Comparison of ENCODE assay signal across 8 mouse cellular contexts in genomic region chr1:73362122-73362521, GRCm38 (mm10).
DNase-seq lines count a peak whose midpoint lies in the region; ATAC-seq and TF ChIP-seq lines count a peak whose summit lies in the region.

No protein-coding gene starts in this region.

- H3K36me3 ChIP-seq in C2C12 (ENCODE audit: control insufficient read depth, insufficient read depth) = no peaks in the 10 kb centered on the region
- no peaks in the 10 kb centered on the region for H3K36me3 ChIP-seq in heart, embryonic 10.5 days
- H3K36me3 ChIP-seq in stomach, embryonic 15.5 days = no peaks in the 10 kb centered on the region
- no peaks in the 10 kb centered on the region for H3K36me3 ChIP-seq in liver, embryonic 11.5 days (ENCODE audit: control insufficient read depth, insufficient read depth, low read length)

- no peak overlapping the region for H3K4me2 ChIP-seq in stomach, embryonic 15.5 days
- H3K4me2 ChIP-seq in liver, embryonic 11.5 days = no peak overlapping the region

- H3K79me2 ChIP-seq in C2C12 (ENCODE audit: control insufficient read depth, insufficient read depth) = no peaks in the 10 kb centered on the region

- no peak for TF ChIP-seq CTCF in C2C12 (IDR thresholded peaks at IDR 0.05; ENCODE audit: control insufficient read depth, insufficient read depth, insufficient read length)

- no peaks in the 10 kb centered on the region for H3K79me3 ChIP-seq in C2C12 (ENCODE audit: low read depth)

- H3K9me3 ChIP-seq in heart, embryonic 10.5 days = no peaks in the 10 kb centered on the region
- H3K9me3 ChIP-seq in stomach, embryonic 15.5 days = no peaks in the 10 kb centered on the region
- no peaks in the 10 kb centered on the region for H3K9me3 ChIP-seq in liver, embryonic 11.5 days (ENCODE audit: control insufficient read depth, low read length)

- H3K4me3 ChIP-seq in C2C12 (ENCODE audit: insufficient read depth, poor library complexity, severe bottlenecking) = no peak overlapping the region
- H3K4me3 ChIP-seq in heart, embryonic 10.5 days = no peak overlapping the region
- H3K4me3 ChIP-seq in stomach, embryonic 15.5 days (replicated peaks) = no peak overlapping the region
- no peak overlapping the region for H3K4me3 ChIP-seq in liver, embryonic 11.5 days (ENCODE audit: low read depth, low read length)

- H3K9ac ChIP-seq in stomach, embryonic 15.5 days = no peak overlapping the region
- no peak overlapping the region for H3K9ac ChIP-seq in liver, embryonic 11.5 days (ENCODE audit: low read depth, low read length)

- H3ac ChIP-seq in C2C12 (ENCODE audit: control insufficient read depth, insufficient read length, low read depth) = no peak overlapping the region

- peak overlapping the region; percentile 83 for H3K27ac ChIP-seq in heart, embryonic 10.5 days
- peak overlapping the region; percentile 91 for H3K27ac ChIP-seq in stomach, embryonic 15.5 days
- no peak overlapping the region for H3K27ac ChIP-seq in liver, embryonic 11.5 days (ENCODE audit: low read depth, low read length)

- DNase-seq in ZHBTc4 (ENCODE audit: low read depth, low spot score) = peak; percentile 9
- DNase-seq in heart, embryonic 10.5 days (ENCODE audit: low spot score) = peak; percentile 81
- peak; percentile 82 for DNase-seq in kidney, postnatal 14 days
- no peak for DNase-seq in liver, embryonic 11.5 days (ENCODE audit: low spot score)
- no peak for DNase-seq in right cerebral cortex, postnatal 4 days

- H3K27me3 ChIP-seq in C2C12 (ENCODE audit: control insufficient read depth, insufficient read depth, insufficient read length) = no peaks in the 10 kb centered on the region
- no peaks in the 10 kb centered on the region for H3K27me3 ChIP-seq in heart, embryonic 10.5 days (ENCODE audit: insufficient read depth, poor library complexity, severe bottlenecking)
- no peaks in the 10 kb centered on the region for H3K27me3 ChIP-seq in stomach, embryonic 15.5 days (replicated peaks)
- H3K27me3 ChIP-seq in liver, embryonic 11.5 days (replicated peaks; ENCODE audit: control insufficient read depth, insufficient read depth, low read length) = no peaks in the 10 kb centered on the region

- peak; percentile 78 for ATAC-seq in stomach, embryonic 15.5 days (ENCODE audit: insufficient read depth, low FRiP score, low read depth)
- no peak for ATAC-seq in liver, embryonic 11.5 days (replicated peaks; ENCODE audit: low FRiP score)
- no peak for ATAC-seq in CD4-positive, CD25-positive, alpha-beta regulatory T cell, adult 4 months

- H3K4me1 ChIP-seq in heart, embryonic 10.5 days = peaks cover 62% of the 10 kb centered on the region
- H3K4me1 ChIP-seq in stomach, embryonic 15.5 days = peaks cover 36% of the 10 kb centered on the region
- no peaks in the 10 kb centered on the region for H3K4me1 ChIP-seq in liver, embryonic 11.5 days (replicated peaks; ENCODE audit: control insufficient read depth, insufficient read depth, low read length)

- WGBS in heart, embryonic 10.5 days = 27% methylated on average over 1 of the region's 1 CpGs
- WGBS in stomach, embryonic 15.5 days = 47% methylated on average over 1 of the region's 1 CpGs
- 57% methylated on average over 1 of the region's 1 CpGs for WGBS in liver, embryonic 11.5 days

TF ChIP-seq in C2C12, 6 proteins besides CTCF, POLR2A, EP300 and RAD21:
- TF ChIP-seq MAX (IDR thresholded peaks at IDR 0.05) = no peak
- no peak for TF ChIP-seq MYOG (IDR thresholded peaks at IDR 0.05; ENCODE audit: control insufficient read depth, extremely low read depth, insufficient read length)
- no peak for TF ChIP-seq FOSL1 (IDR thresholded peaks at IDR 0.05; ENCODE audit: insufficient read depth, low read length, poor library complexity, severe bottlenecking)
- TF ChIP-seq MYOD1 (IDR thresholded peaks at IDR 0.05; ENCODE audit: control insufficient read depth, insufficient read length, low read depth) = peak; percentile 30
- no peak for TF ChIP-seq USF1 (IDR thresholded peaks at IDR 0.05; ENCODE audit: low read depth)
- TF ChIP-seq CEBPB (IDR thresholded peaks at IDR 0.05; ENCODE audit: low read depth) = no peak

Comparison
In these comparisons a context has a peak if more than half of its experiments do, and no peak if none do; other contexts are left out.
1. DNase-seq: peak in ZHBTc4 (single experiment), heart, embryonic 10.5 days (single experiment) and kidney, postnatal 14 days (single experiment); none in liver, embryonic 11.5 days (single experiment) and right cerebral cortex, postnatal 4 days (single experiment).